Mouse (Mus musculus) limb, embryonic 14.5 days (tissue): Measurements from ENCODE around the gene Abracl. TPM values are rescaled to one million over a fixed set of nuclear protein-coding genes. Genes with fewer than 3 reads are reported as not detected.

Experiments
- ATAC-seq: fragments of 200-750 bp; cut with Nextera tagmentation; 2 replicates; pipeline ENCODE4 v1.8.0; 2017; ENCODE audit warnings: low read depth, moderate number of reproducible peaks, moderate TSS enrichment; ENCODE audit not compliant: low FRiP score
- DNase-seq: peaks from one replicate; pipeline ENCODE4 v3.0.0-alpha.2; 2015; ENCODE audit warnings: low spot score
- H3K27ac ChIP-seq: fragments of 300-500 bp; sonication (generic); replicated peaks from 2 replicates; pipeline ENCODE4 v1.5.1; 2014; ENCODE audit warnings: low read depth, mild to moderate bottlenecking, low read length, moderate library complexity, mixed read lengths
- H3K27me3 ChIP-seq: fragments of 300-500 bp; sonication (generic); 2 replicates; pipeline ENCODE4 v1.6.1; 2014; ENCODE audit warnings: low read length, mixed read lengths; ENCODE audit not compliant: control insufficient read depth, insufficient read depth
- H3K36me3 ChIP-seq: fragments of 300-500 bp; sonication (generic); 2 replicates; pipeline ENCODE4 v1.6.1; 2014; ENCODE audit warnings: mild to moderate bottlenecking, low read length, moderate library complexity, mixed read lengths; ENCODE audit not compliant: control insufficient read depth, insufficient read depth
- H3K4me1 ChIP-seq: fragments of 300-500 bp; sonication (generic); 2 replicates; pipeline ENCODE4 v1.6.1; 2014; ENCODE audit warnings: antibody characterized with exemption, low read length, mixed read lengths; ENCODE audit not compliant: control insufficient read depth, insufficient read depth
- H3K4me2 ChIP-seq: fragments of 300-500 bp; sonication (generic); replicated peaks from 2 replicates; pipeline ENCODE4 v1.6.1; 2014; ENCODE audit warnings: low read depth, mild to moderate bottlenecking, low read length, moderate library complexity; ENCODE audit not compliant: severe bottlenecking
- H3K4me3 ChIP-seq: fragments of 300-500 bp; sonication (generic); replicated peaks from 2 replicates; pipeline ENCODE4 v1.5.1; 2014; ENCODE audit warnings: low read length
- H3K9ac ChIP-seq: fragments of 300-500 bp; sonication (generic); 2 replicates; pipeline ENCODE4 v1.6.1; 2014; ENCODE audit warnings: mild to moderate bottlenecking, low read depth, low read length, moderate library complexity; ENCODE audit not compliant: severe bottlenecking
- H3K9me3 ChIP-seq: fragments of 300-500 bp; sonication (generic); 2 replicates; pipeline ENCODE4 v1.6.1; 2016; ENCODE audit warnings: low read length; ENCODE audit not compliant: control insufficient read depth
- POLR2A ChIP-seq: fragments of 200-500 bp; IDR thresholded peaks from 2 replicates; pipeline ENCODE4 v1.8.0; 2012; ENCODE audit warnings: inconsistent platforms, mild to moderate bottlenecking, moderate library complexity, borderline replicate concordance; ENCODE audit not compliant: insufficient read depth, insufficient read length; ENCODE audit errors: extremely low read depth
- WGBS: fragments of 180-500 bp; shearing (Covaris S2); extraction: QIAGEN DNeasy Blood & Tissue Kit; methylation state at CpG from one replicate; pipeline ENCODE4 v1.1.7; 2014; 5-methylcytosine and 5-hydroxymethylcytosine counted together
- polyA plus RNA-seq, 2 experiments: library from polyadenylated mRNA; depleted of rRNA in 1 of 2; stranded (reverse) in 1 of 2; unstranded in 1 of 2; fragments of >200 nt; fragmentation: Nextera tagmentation in 1 of 2; extraction: Ambion mirVana in 1 of 2; gene quantifications; 2 replicates each; pipeline versions ENCODE4 v1.2.1 to v1.2.3; 2012 to 2014

Abracl gene
- polyA plus RNA-seq, 2 experiments, result 92.6 to 162 TPM

- TF ChIP-seq POLR2A, result peak; percentile 41; the same call in 1 of the 2 replicates
- H3K9ac ChIP-seq, result peak overlapping the region; percentile 83
- peak overlapping the region; percentile 75 for H3K4me3 ChIP-seq
- H3K36me3 ChIP-seq, result peaks cover 5% of the 10 kb centered on the region; the same call in 1 of the 2 replicates
- H3K9me3 ChIP-seq, result no peaks in the 10 kb centered on the region
- peak overlapping the region; percentile 48 for H3K4me2 ChIP-seq
- peak overlapping the region; percentile 92 for H3K27ac ChIP-seq
- ATAC-seq (peak; percentile 86), DNase-seq (peak; percentile 92)
- H3K27me3 ChIP-seq, result no peaks in the 10 kb centered on the region
- WGBS, result under 1% methylated on average over 21 of the region's 21 CpGs
- no peaks in the 10 kb centered on the region for H3K4me1 ChIP-seq
These were observed 776 bp downstream of the Abracl start for GRCm38 (mm10) chr10:18022312-18022711.

- Histone ChIP-seq H3K4me2 (peak overlapping the region; percentile 48), H3K27ac (peak overlapping the region; percentile 92), H3K36me3 (peaks cover 9% of the 10 kb centered on the region; the same call in 1 of the 2 replicates), H3K9ac (peak overlapping the region; percentile 83), H3K9me3 (no peaks in the 10 kb centered on the region), H3K4me1 (no peaks in the 10 kb centered on the region), H3K27me3 (no peaks in the 10 kb centered on the region), H3K4me3 (peak overlapping the region; percentile 75)
- 32% methylated on average over 14 of the region's 14 CpGs for WGBS
- DNase-seq, result no peak
- no peak for TF ChIP-seq POLR2A
- ATAC-seq, result peak; percentile 38
These were observed 1.3 kb downstream of the Abracl start for GRCm38 (mm10) chr10:18021576-18022311.

GRCm38 (mm10) chr10:18020846-18021245 lies 2.2 kb downstream of the Abracl start:
- WGBS, result 42% methylated on average over 1 of the region's 1 CpGs
- H3K9me3 ChIP-seq, result no peaks in the 10 kb centered on the region
- H3K9ac ChIP-seq, result no peak overlapping the region
- no peaks in the 10 kb centered on the region for H3K4me1 ChIP-seq
- peaks cover 9% of the 10 kb centered on the region for H3K36me3 ChIP-seq
- H3K4me2 ChIP-seq, result no peak overlapping the region
- no peak overlapping the region for H3K4me3 ChIP-seq
- DNase-seq (no peak), ATAC-seq (no peak)
- no peak for TF ChIP-seq POLR2A
- no peak overlapping the region for H3K27ac ChIP-seq
- no peaks in the 10 kb centered on the region for H3K27me3 ChIP-seq

- no peak for TF ChIP-seq POLR2A
- Histone ChIP-seq H3K4me2 (no peak overlapping the region), H3K27ac (no peak overlapping the region), H3K36me3 (peaks cover 9% of the 10 kb centered on the region), H3K27me3 (no peaks in the 10 kb centered on the region), H3K4me1 (no peaks in the 10 kb centered on the region), H3K9ac (no peak overlapping the region), H3K4me3 (no peak overlapping the region), H3K9me3 (no peaks in the 10 kb centered on the region)
- WGBS, result 85% methylated on average over 7 of the region's 7 CpGs
- DNase-seq (no peak), ATAC-seq (no peak)
These were observed 2.6 kb downstream of the Abracl start for GRCm38 (mm10) chr10:18020443-18020842.

- ATAC-seq, result no peak
- H3K36me3 ChIP-seq, result peaks cover 9% of the 10 kb centered on the region
These were observed 11.3 kb downstream of the Abracl start for GRCm38 (mm10) chr10:18011761-18012160.

GRCm38 (mm10) chr10:18009744-18010143 lies 13.3 kb downstream of the Abracl start:
- WGBS, result 81% methylated on average over 1 of the region's 1 CpGs
- Histone ChIP-seq H3K27me3 (no peaks in the 10 kb centered on the region), H3K4me1 (no peaks in the 10 kb centered on the region), H3K27ac (no peak overlapping the region), H3K4me3 (no peak overlapping the region), H3K36me3 (peaks cover 9% of the 10 kb centered on the region; the same call in 1 of the 2 replicates), H3K4me2 (no peak overlapping the region), H3K9me3 (no peaks in the 10 kb centered on the region), H3K9ac (no peak overlapping the region)
- TF ChIP-seq POLR2A, result no peak
- ATAC-seq (no peak), DNase-seq (no peak)

More at GRCm38 (mm10) chr10:18011761-18012160, 11.3 kb downstream of the Abracl start:
- no peak overlapping the region for H3K9ac ChIP-seq
- no peaks in the 10 kb centered on the region for H3K4me1 ChIP-seq
- no peaks in the 10 kb centered on the region for H3K27me3 ChIP-seq
- H3K27ac ChIP-seq, result no peak overlapping the region
- H3K4me2 ChIP-seq, result no peak overlapping the region
- H3K9me3 ChIP-seq, result no peaks in the 10 kb centered on the region
- TF ChIP-seq POLR2A, result no peak
- H3K4me3 ChIP-seq, result no peak overlapping the region
- DNase-seq, result no peak
- 74% methylated on average over 5 of the region's 5 CpGs for WGBS
